Mouse (Mus musculus): Measurements from ENCODE around the gene Yipf2. TPM values are rescaled to one million over a fixed set of nuclear protein-coding genes. Genes with fewer than 3 reads are reported as not detected.

Gene Yipf2
- 14.7 to 16.0 TPM (median 15.3 TPM) in 4 replicates for total RNA-seq (2023; ENCODE audit: inconsistent age)

GRCm38 (mm10) chr9:21592703-21593121 lies at the start of gene Yipf2, which contains the start of gene Timm29:
Gene Yipf2, minus strand, starts transcription at chr9:21592828.
Gene Timm29, plus strand, starts transcription at chr9:21592722.

GRCm38 (mm10) chr9:21615617-21616231 lies 23.1 kb upstream of the Yipf2 start, which contains the start of gene Smarca4:
Gene Smarca4, plus strand, starts transcription at chr9:21616169.

GRCm38 (mm10) chr9:21546789-21547074 lies 45.9 kb downstream of the Yipf2 start, which contains the start of gene Carm1:
Gene Carm1, plus strand, starts transcription at chr9:21546894.

Other genes starting within 250 kb of the Yipf2 start
- gene Ilf3, start 225.0 kb downstream of the Yipf2 start, total RNA-seq (2023; ENCODE audit: inconsistent age), result 130 to 170 TPM (median 154 TPM) in 4 replicates
- 70.4 to 75.9 TPM (median 73.2 TPM) in 4 replicates for gene Qtrt1, start 181.0 kb downstream of the Yipf2 start, total RNA-seq (2023; ENCODE audit: inconsistent age)
- 203 to 242 TPM (median 227 TPM) in 4 replicates for gene Dnm2, start 167.9 kb downstream of the Yipf2 start, total RNA-seq (2023; ENCODE audit: inconsistent age)
- gene Tmed1, start 82.6 kb downstream of the Yipf2 start, total RNA-seq (2023; ENCODE audit: inconsistent age), result 8.1 to 10.4 TPM (median 9.8 TPM) in 4 replicates
- gene AB124611, start 66.7 kb downstream of the Yipf2 start, total RNA-seq (2023; ENCODE audit: inconsistent age), result 123 to 137 TPM (median 129 TPM) in 4 replicates
- gene Carm1, start 45.9 kb downstream of the Yipf2 start, total RNA-seq (2023; ENCODE audit: inconsistent age), result 65.0 to 70.0 TPM (median 68.5 TPM) in 4 replicates
- gene Timm29, start 106 bp downstream of the Yipf2 start, total RNA-seq (2023; ENCODE audit: inconsistent age), result 28.7 to 35.2 TPM (median 32.7 TPM) in 4 replicates
- 91.8 to 106 TPM (median 103 TPM) in 4 replicates for gene Smarca4, start 23.3 kb upstream of the Yipf2 start, total RNA-seq (2023; ENCODE audit: inconsistent age)
- gene Ldlr, start 130.7 kb upstream of the Yipf2 start, total RNA-seq (2023; ENCODE audit: inconsistent age), result 12.0 to 21.0 TPM (median 19.3 TPM) in 4 replicates
- 1.4 to 4.4 TPM (median 3.2 TPM) in 4 replicates for gene Spc24, start 167.5 kb upstream of the Yipf2 start, total RNA-seq (2023; ENCODE audit: inconsistent age)
- 0.09 to 0.19 TPM (median 0.10 TPM) in 3 of 4 replicates, not detected in the other for gene Kank2, start 205.9 kb upstream of the Yipf2 start, total RNA-seq (2023; ENCODE audit: inconsistent age)
- not detected in 4 replicates for gene Angptl8, start 242.7 kb upstream of the Yipf2 start, total RNA-seq (2023; ENCODE audit: inconsistent age)

Data from B cell, adult (primary cell).